Mouse (Mus musculus) cerebellum, adult 2 months (tissue): ENCODE results near the gene Tob1. TPM values are rescaled to one million over a fixed set of nuclear protein-coding genes. Genes with fewer than 3 reads are reported as not detected.

Source experiments
- DNase-seq, 2 experiments: peaks; one replicate each; pipeline ENCODE4 v3.0.0; 2021
- H3K27ac ChIP-seq: fragments of 200-500 bp; 2 replicates; pipeline ENCODE4 v1.5.1; 2012; ENCODE audit warnings: low read length, control low read depth, inconsistent platforms; ENCODE audit not compliant: insufficient read depth
- H3K27me3 ChIP-seq: fragments of 200-500 bp; 2 replicates; pipeline ENCODE4 v1.6.1; 2012; ENCODE audit warnings: inconsistent platforms, mild to moderate bottlenecking, low read length, moderate library complexity; ENCODE audit not compliant: control insufficient read depth, insufficient read depth
- H3K4me1 ChIP-seq: fragments of 200-500 bp; 2 replicates; pipeline ENCODE4 v1.6.1; 2011; ENCODE audit warnings: low read length; ENCODE audit not compliant: control insufficient read depth, insufficient read depth
- H3K4me3 ChIP-seq: fragments of 200-500 bp; replicated peaks from 2 replicates; pipeline ENCODE3; 2011; ENCODE audit warnings: mild to moderate bottlenecking, low read depth, low read length, control low read depth; ENCODE audit not compliant: insufficient read depth
- CTCF ChIP-seq: fragments of 200-500 bp; IDR thresholded peaks from 2 replicates; pipeline ENCODE4 v1.5.1; 2011; ENCODE audit warnings: low read depth, mild to moderate bottlenecking, control low read depth, low read length, moderate library complexity, borderline replicate concordance; ENCODE audit not compliant: insufficient read depth
- POLR2A ChIP-seq: fragments of 200-500 bp; IDR thresholded peaks from 2 replicates; pipeline ENCODE4 v1.6.1; 2011; ENCODE audit warnings: low read length, control low read depth, borderline replicate concordance; ENCODE audit not compliant: insufficient read depth
- WGBS: fragments of 180-500 bp; shearing (Covaris S2); methylation state at CpG from one replicate; pipeline ENCODE4 v1.1.7; 2018; 5-methylcytosine and 5-hydroxymethylcytosine counted together
- polyA plus RNA-seq: library from polyadenylated mRNA; depleted of rRNA; stranded (reverse); fragments of >200 nt; gene quantifications from 2 replicates; pipeline ENCODE4 v1.2.3, GENCODE M21; 2012; rRNA removed

Gene Tob1
- 55.9 and 56.0 TPM in 2 replicates for polyA plus RNA-seq

DNA sequence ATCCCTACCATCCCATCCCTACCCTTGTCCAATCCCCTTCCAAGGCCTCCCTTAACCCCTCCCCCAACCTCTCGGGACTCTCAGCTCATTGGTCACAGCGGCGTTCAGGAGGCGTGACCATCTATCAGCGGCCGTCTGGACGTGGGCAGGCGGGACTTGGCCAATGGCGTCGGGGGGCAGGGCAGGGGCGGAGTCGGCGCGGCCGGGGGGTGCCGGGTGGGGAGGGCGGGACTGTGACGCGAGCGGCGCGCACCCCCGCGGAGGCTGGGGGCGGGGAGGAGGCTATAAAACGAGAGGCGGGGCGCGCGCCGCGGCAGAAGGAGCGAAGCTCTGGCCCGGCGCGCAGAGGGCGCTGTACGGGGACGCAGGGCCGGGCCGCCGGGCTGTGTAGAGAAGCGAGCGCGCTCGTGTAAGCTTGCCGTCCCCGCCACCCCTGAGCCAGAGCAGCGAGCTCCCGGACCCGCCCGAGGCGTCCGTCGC lies at the start of gene Tob1:
TSS of gene Tob1 (plus strand) at position 331 of the 480 bp plus-strand sequence.
- Histone ChIP-seq H3K4me3 (peak within 1 kb of the TSS; percentile 100), H3K27me3 (no peaks in the 10 kb centered on the region), H3K27ac (peak within 1 kb of the TSS; percentile 99), H3K4me1 (peaks cover 10% of the 10 kb centered on the region; the same call in 1 of the 2 replicates)
- WGBS, result under 1% methylated on average over 38 of the region's 55 CpGs
- TF ChIP-seq POLR2A (peak; percentile 100), CTCF (no peak)
- peak; percentile 97 to 100 for DNase-seq

- no peaks in the 10 kb centered on the region for H3K27me3 ChIP-seq
- WGBS, result 84% methylated on average over 11 of the region's 11 CpGs
- peaks cover 15% of the 10 kb centered on the region for H3K4me1 ChIP-seq
- TF ChIP-seq CTCF, result no peak
- TF ChIP-seq POLR2A, result no peak
- no peak for DNase-seq
- H3K27ac ChIP-seq, result peak overlapping the region; percentile 68; the same call in 1 of the 2 replicates
- no peak overlapping the region for H3K4me3 ChIP-seq
These were observed 49.2 kb upstream of the Tob1 start for GRCm38 (mm10) chr11:94161867-94162581.

DNA sequence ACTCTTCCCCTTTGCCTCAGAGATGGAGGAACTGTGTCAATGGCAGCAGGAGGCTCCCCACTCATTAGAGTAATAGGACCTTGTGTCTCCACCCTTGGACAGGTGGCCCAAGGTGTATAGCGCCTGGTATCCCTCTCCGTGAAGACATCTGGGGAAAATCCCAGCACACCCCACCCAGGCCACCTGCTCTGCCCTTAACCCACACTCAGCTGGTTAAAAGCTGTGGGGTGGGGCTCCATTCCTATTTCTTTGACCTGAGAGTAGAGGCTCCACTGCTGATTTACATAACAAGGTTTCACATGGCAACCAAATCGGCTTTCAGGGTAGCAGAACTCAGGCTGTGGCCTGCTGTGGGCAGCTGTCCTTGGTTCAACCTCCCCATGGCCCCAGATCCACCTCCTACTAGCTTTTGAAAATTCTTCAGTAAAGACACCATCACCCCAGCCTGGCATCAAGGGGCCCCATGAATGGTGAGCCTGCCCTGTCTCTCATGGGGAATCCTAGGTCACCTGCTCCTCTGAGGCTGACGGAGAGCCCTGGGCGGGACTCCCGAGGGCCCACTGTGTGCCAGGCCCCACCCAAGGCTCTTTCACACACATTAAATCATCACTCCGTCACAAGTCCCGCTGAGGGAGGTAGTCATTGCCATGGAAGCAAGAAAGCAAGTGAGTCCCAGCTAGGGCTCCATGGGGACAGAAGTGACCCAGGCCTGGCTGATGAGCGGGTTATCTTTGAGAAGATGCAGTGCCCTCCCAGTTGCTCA lies 48.1 kb upstream of the Tob1 start:
- no peaks in the 10 kb centered on the region for H3K27me3 ChIP-seq
- WGBS, result 75% methylated on average over 9 of the region's 9 CpGs
- no peak for DNase-seq
- H3K27ac ChIP-seq, result no peak overlapping the region
- no peak for TF ChIP-seq POLR2A
- no peak for TF ChIP-seq CTCF
- H3K4me3 ChIP-seq, result no peak overlapping the region
- peaks cover 15% of the 10 kb centered on the region for H3K4me1 ChIP-seq

DNA sequence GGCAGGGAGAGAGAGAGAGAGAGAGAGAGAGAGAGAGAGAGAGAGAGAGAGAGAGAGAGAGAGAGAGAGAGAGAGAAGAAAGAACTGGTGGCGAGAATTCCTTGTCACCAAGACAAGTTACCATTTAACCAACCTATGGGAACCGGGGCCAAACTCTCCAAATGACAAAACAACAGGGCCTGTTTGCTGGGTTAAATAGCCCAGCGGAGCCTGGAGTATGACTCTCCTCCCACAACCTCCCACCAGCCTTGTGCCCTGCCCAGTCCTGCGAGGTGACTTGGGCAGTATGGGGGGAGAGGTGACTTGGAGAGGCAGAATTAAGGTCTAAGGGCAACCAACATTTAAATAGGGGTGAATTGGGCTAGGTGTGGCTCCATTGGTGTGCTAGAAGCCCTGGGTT lies 45.5 kb upstream of the Tob1 start:
- Histone ChIP-seq H3K27ac (no peak overlapping the region), H3K27me3 (no peaks in the 10 kb centered on the region), H3K4me3 (no peak overlapping the region), H3K4me1 (peaks cover 3% of the 10 kb centered on the region; the same call in 1 of the 2 replicates)
- TF ChIP-seq CTCF (no peak), POLR2A (no peak)
- DNase-seq, result no peak
- 92% methylated on average over 4 of the region's 4 CpGs for WGBS

DNA sequence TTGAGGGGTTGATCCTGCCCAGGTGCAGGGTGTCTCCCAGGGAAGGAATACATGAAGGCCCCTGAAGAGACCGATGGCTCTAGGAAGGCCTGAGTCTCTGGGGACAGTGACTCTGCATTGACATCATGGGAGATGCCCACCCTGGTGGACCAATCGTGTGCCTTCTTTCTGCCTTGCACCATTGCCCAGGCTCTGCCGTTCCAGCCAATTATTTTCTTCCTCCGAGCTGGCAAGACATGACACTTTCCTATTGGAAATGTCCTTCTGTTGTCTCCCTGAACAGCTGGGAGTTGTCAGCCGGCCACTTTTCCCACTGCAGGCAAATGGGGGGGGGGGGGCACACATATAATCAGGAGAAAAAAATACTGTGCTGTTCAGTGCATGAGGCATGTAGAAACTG lies 43.0 kb upstream of the Tob1 start:
- Histone ChIP-seq H3K4me1 (peaks cover 9% of the 10 kb centered on the region), H3K27me3 (no peaks in the 10 kb centered on the region), H3K4me3 (no peak overlapping the region), H3K27ac (no peak overlapping the region)
- no peak for DNase-seq
- TF ChIP-seq CTCF, result no peak
- TF ChIP-seq POLR2A, result no peak
- 25% methylated on average over 5 of the region's 5 CpGs for WGBS

- H3K27ac ChIP-seq, result no peak overlapping the region
- no peaks in the 10 kb centered on the region for H3K27me3 ChIP-seq
- TF ChIP-seq POLR2A (no peak), CTCF (no peak)
- H3K4me1 ChIP-seq, result peaks cover 9% of the 10 kb centered on the region
- no peak overlapping the region for H3K4me3 ChIP-seq
- no peak for DNase-seq
- 82% methylated on average over 5 of the region's 5 CpGs for whole genome bisulfite sequencing
These were observed 41.7 kb upstream of the Tob1 start for GRCm38 (mm10) chr11:94169596-94169995.

DNA sequence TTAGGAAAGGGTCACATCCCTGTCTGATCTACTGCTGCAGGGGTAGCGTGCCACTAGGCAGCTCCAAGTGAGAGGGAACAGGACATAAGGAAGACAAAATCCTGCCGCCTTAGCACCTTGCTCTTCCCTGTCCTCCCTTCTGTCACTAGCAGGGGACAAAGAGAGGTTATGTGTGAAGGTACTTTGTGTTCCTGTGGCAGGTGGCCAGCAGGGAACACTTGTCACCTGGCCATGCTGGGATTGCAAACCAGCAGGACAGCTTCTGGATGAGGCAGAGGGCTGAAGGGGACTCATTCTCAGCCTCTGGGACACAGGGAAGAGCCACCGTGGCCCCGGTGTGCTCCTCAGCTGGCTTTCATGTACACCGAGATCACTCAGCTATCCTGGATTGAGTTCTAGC lies 39.6 kb upstream of the Tob1 start:
- no peak overlapping the region for H3K27ac ChIP-seq
- peak; percentile 45 to 50 for DNase-seq
- 58% methylated on average over 5 of the region's 5 CpGs for WGBS
- no peak overlapping the region for H3K4me3 ChIP-seq
- H3K27me3 ChIP-seq, result no peaks in the 10 kb centered on the region
- no peak for TF ChIP-seq CTCF
- TF ChIP-seq POLR2A, result no peak
- peaks cover 9% of the 10 kb centered on the region for H3K4me1 ChIP-seq
